Mouse (Mus musculus): ENCODE data around the gene Pten. TPM values are rescaled to one million over a fixed set of nuclear protein-coding genes. Genes with fewer than 3 reads are reported as not detected.

The Pten gene
- polyA plus RNA-seq, 1 experiment from 2014 or later: 13.2 TPM

- 38% methylated on average over 3 of the region's 3 CpGs for whole genome bisulfite sequencing
- no peak overlapping the region for H3K4me3 ChIP-seq (ENCODE audit: low read depth, low read length)
- no peak overlapping the region for H3K4me2 ChIP-seq (replicated peaks; ENCODE audit: low read depth)
- no peaks in the 10 kb centered on the region for H3K9me3 ChIP-seq (ENCODE audit: control insufficient read depth)
- H3K9ac ChIP-seq (ENCODE audit: low read depth, low read length): no peak overlapping the region
- H3K36me3 ChIP-seq (ENCODE audit: control insufficient read depth, insufficient read depth): no peaks in the 10 kb centered on the region
- no peaks in the 10 kb centered on the region for H3K4me1 ChIP-seq (replicated peaks; ENCODE audit: control insufficient read depth, insufficient read depth, low read length)
- TF ChIP-seq CTCF (IDR thresholded peaks at IDR 0.05; ENCODE audit: low read depth): no peak
- peak; percentile 77 for ATAC-seq
- no peaks in the 10 kb centered on the region for H3K27me3 ChIP-seq (replicated peaks; ENCODE audit: control insufficient read depth, insufficient read depth, low read length)
- no peak overlapping the region for H3K27ac ChIP-seq (ENCODE audit: low read depth, low read length)
These were observed 90.7 kb downstream of the Pten start for GRCm38 (mm10) chr19:32848041-32848440.

- no peaks in the 10 kb centered on the region for H3K27me3 ChIP-seq (replicated peaks; ENCODE audit: control insufficient read depth, insufficient read depth, low read length)
- no peak overlapping the region for H3K27ac ChIP-seq (ENCODE audit: low read depth, low read length)
- no peaks in the 10 kb centered on the region for H3K4me1 ChIP-seq (replicated peaks; ENCODE audit: control insufficient read depth, insufficient read depth, low read length)
- no peak overlapping the region for H3K4me3 ChIP-seq (ENCODE audit: low read depth, low read length)
- no peak for ATAC-seq
- 64% methylated on average over 3 of the region's 3 CpGs for WGBS
- TF ChIP-seq CTCF (IDR thresholded peaks at IDR 0.05; ENCODE audit: low read depth): no peak
- no peaks in the 10 kb centered on the region for H3K36me3 ChIP-seq (ENCODE audit: control insufficient read depth, insufficient read depth)
- no peak overlapping the region for H3K4me2 ChIP-seq (replicated peaks; ENCODE audit: low read depth)
- H3K9me3 ChIP-seq (ENCODE audit: control insufficient read depth): no peaks in the 10 kb centered on the region
- H3K9ac ChIP-seq (ENCODE audit: low read depth, low read length): no peak overlapping the region
These were observed 95.0 kb downstream of the Pten start for GRCm38 (mm10) chr19:32852306-32852705.

- TF ChIP-seq CTCF (IDR thresholded peaks at IDR 0.05; ENCODE audit: low read depth): no peak
- Histone ChIP-seq H3K36me3 (ENCODE audit: control insufficient read depth, insufficient read depth) (no peaks in the 10 kb centered on the region), H3K4me2 (replicated peaks; ENCODE audit: low read depth) (no peak overlapping the region), H3K9me3 (ENCODE audit: control insufficient read depth) (no peaks in the 10 kb centered on the region), H3K9ac (ENCODE audit: low read depth, low read length) (no peak overlapping the region), H3K4me3 (ENCODE audit: low read depth, low read length) (no peak overlapping the region), H3K4me1 (replicated peaks; ENCODE audit: control insufficient read depth, insufficient read depth, low read length) (peaks cover 6% of the 10 kb centered on the region; the same call in 1 of the 2 replicates), H3K27ac (ENCODE audit: low read depth, low read length) (no peak overlapping the region), H3K27me3 (replicated peaks; ENCODE audit: control insufficient read depth, insufficient read depth, low read length) (no peaks in the 10 kb centered on the region)
- ATAC-seq: no peak
- WGBS: 50% methylated on average over 12 of the region's 12 CpGs
These were observed 104.6 kb downstream of the Pten start for GRCm38 (mm10) chr19:32861675-32862575.

GRCm38 (mm10) chr19:32866765-32867164 is 109.5 kb downstream of the Pten start:
- WGBS: 47% methylated on average over 13 of the region's 13 CpGs
- TF ChIP-seq CTCF (IDR thresholded peaks at IDR 0.05; ENCODE audit: low read depth): no peak
- Histone ChIP-seq H3K27ac (ENCODE audit: low read depth, low read length) (no peak overlapping the region), H3K4me3 (ENCODE audit: low read depth, low read length) (no peak overlapping the region), H3K36me3 (ENCODE audit: control insufficient read depth, insufficient read depth) (no peaks in the 10 kb centered on the region), H3K4me1 (replicated peaks; ENCODE audit: control insufficient read depth, insufficient read depth, low read length) (peaks cover 3% of the 10 kb centered on the region; the same call in 1 of the 2 replicates), H3K4me2 (replicated peaks; ENCODE audit: low read depth) (no peak overlapping the region), H3K27me3 (replicated peaks; ENCODE audit: control insufficient read depth, insufficient read depth, low read length) (no peaks in the 10 kb centered on the region), H3K9ac (ENCODE audit: low read depth, low read length) (no peak overlapping the region), H3K9me3 (ENCODE audit: control insufficient read depth) (no peaks in the 10 kb centered on the region)
- ATAC-seq: no peak

GRCm38 (mm10) chr19:32867181-32867897 is 110.0 kb downstream of the Pten start:
- ATAC-seq: no peak
- WGBS: 45% methylated on average over 18 of the region's 18 CpGs

GRCm38 (mm10) chr19:32868560-32868959 is 111.3 kb downstream of the Pten start:
- no peak overlapping the region for H3K9ac ChIP-seq (ENCODE audit: low read depth, low read length)
- no peaks in the 10 kb centered on the region for H3K9me3 ChIP-seq (ENCODE audit: control insufficient read depth)
- peak overlapping the region; percentile 51 for H3K4me2 ChIP-seq (replicated peaks; ENCODE audit: low read depth)
- no peaks in the 10 kb centered on the region for H3K27me3 ChIP-seq (replicated peaks; ENCODE audit: control insufficient read depth, insufficient read depth, low read length)
- 41% methylated on average over 5 of the region's 5 CpGs for WGBS
- peak overlapping the region; percentile 84 for H3K27ac ChIP-seq (ENCODE audit: low read depth, low read length)
- H3K36me3 ChIP-seq (ENCODE audit: control insufficient read depth, insufficient read depth): no peaks in the 10 kb centered on the region
- ATAC-seq: peak; percentile 72
- no peak for TF ChIP-seq CTCF (IDR thresholded peaks at IDR 0.05; ENCODE audit: low read depth)
- H3K4me3 ChIP-seq (ENCODE audit: low read depth, low read length): no peak overlapping the region
- no peaks in the 10 kb centered on the region for H3K4me1 ChIP-seq (replicated peaks; ENCODE audit: control insufficient read depth, insufficient read depth, low read length)

More at GRCm38 (mm10) chr19:32867181-32867897, 110.0 kb downstream of the Pten start:
- Histone ChIP-seq H3K27ac (ENCODE audit: low read depth, low read length) (no peak overlapping the region), H3K27me3 (replicated peaks; ENCODE audit: control insufficient read depth, insufficient read depth, low read length) (no peaks in the 10 kb centered on the region), H3K9ac (ENCODE audit: low read depth, low read length) (no peak overlapping the region), H3K36me3 (ENCODE audit: control insufficient read depth, insufficient read depth) (no peaks in the 10 kb centered on the region), H3K4me1 (replicated peaks; ENCODE audit: control insufficient read depth, insufficient read depth, low read length) (no peaks in the 10 kb centered on the region), H3K4me3 (ENCODE audit: low read depth, low read length) (no peak overlapping the region), H3K4me2 (replicated peaks; ENCODE audit: low read depth) (0 out of 2 replicates have a peak overlapping the region, but pooled peaks have one; percentile 21), H3K9me3 (ENCODE audit: control insufficient read depth) (no peaks in the 10 kb centered on the region)
- TF ChIP-seq CTCF (IDR thresholded peaks at IDR 0.05; ENCODE audit: low read depth): no peak

Measured in intestine, postnatal 0 days (tissue).